Mouse (Mus musculus) embryonic facial prominence, embryonic 14.5 days (tissue): Measurements from ENCODE around the gene Serpina3c. TPM values are rescaled to one million over a fixed set of nuclear protein-coding genes. Genes with fewer than 3 reads are reported as not detected.

Source experiments
- ATAC-seq: fragments of 200-750 bp; cut with Nextera tagmentation; 2 replicates; pipeline ENCODE4 v1.8.0; 2017; ENCODE audit warnings: low read depth, moderate number of reproducible peaks, moderate TSS enrichment
- DNase-seq: peaks from one replicate; pipeline ENCODE4 v3.0.0-alpha.2; 2015; ENCODE audit warnings: low spot score
- H3K27ac ChIP-seq: fragments of 300-500 bp; sonication (generic); replicated peaks from 2 replicates; pipeline ENCODE4 v1.5.1; 2014; ENCODE audit warnings: low read depth, mild to moderate bottlenecking, low read length, moderate library complexity
- H3K27me3 ChIP-seq: fragments of 300-500 bp; sonication (generic); replicated peaks from 2 replicates; pipeline ENCODE4 v1.6.1; 2014; ENCODE audit warnings: low read length; ENCODE audit not compliant: control insufficient read depth, insufficient read depth
- H3K36me3 ChIP-seq: fragments of 300-500 bp; sonication (generic); 2 replicates; pipeline ENCODE4 v1.6.1; 2014; ENCODE audit warnings: low read length, mixed read lengths; ENCODE audit not compliant: control insufficient read depth, insufficient read depth
- H3K4me1 ChIP-seq: fragments of 300-500 bp; sonication (generic); 2 replicates; pipeline ENCODE4 v1.6.1; 2014; ENCODE audit warnings: antibody characterized with exemption, low read length; ENCODE audit not compliant: control insufficient read depth, insufficient read depth
- H3K4me2 ChIP-seq: fragments of 300-500 bp; sonication (generic); 2 replicates; pipeline ENCODE4 v1.6.1; 2014; ENCODE audit warnings: low read depth, mild to moderate bottlenecking, low read length, moderate library complexity, mixed read lengths
- H3K4me3 ChIP-seq: fragments of 300-500 bp; sonication (generic); 2 replicates; pipeline ENCODE4 v1.5.1; 2014; ENCODE audit warnings: low read depth, mild to moderate bottlenecking, low read length
- H3K9ac ChIP-seq: fragments of 300-500 bp; sonication (generic); 2 replicates; pipeline ENCODE4 v1.6.1; 2014; ENCODE audit warnings: low read depth, mild to moderate bottlenecking, low read length, moderate library complexity, mixed read lengths
- H3K9me3 ChIP-seq: fragments of 300-500 bp; sonication (generic); 2 replicates; pipeline ENCODE4 v1.6.1; 2016; ENCODE audit warnings: low read length; ENCODE audit not compliant: control insufficient read depth
- WGBS: fragments of 180-500 bp; shearing (Covaris S2); extraction: QIAGEN DNeasy Blood & Tissue Kit; methylation state at CpG from one replicate; pipeline ENCODE4 v1.1.7; 2014; 5-methylcytosine and 5-hydroxymethylcytosine counted together
- polyA plus RNA-seq: library from polyadenylated mRNA; unstranded; fragments of >200 nt; fragmentation: Nextera tagmentation; extraction: Ambion mirVana; gene quantifications from 2 replicates; pipeline ENCODE4 v1.2.1, GENCODE M21; 2014

Serpina3c gene
- polyA plus RNA-seq, 1 experiment from 2014 or later: not detected

- Histone ChIP-seq H3K4me2 (no peak overlapping the region), H3K27me3 (no peaks in the 10 kb centered on the region), H3K36me3 (no peaks in the 10 kb centered on the region), H3K9me3 (no peaks in the 10 kb centered on the region), H3K9ac (no peak overlapping the region), H3K4me1 (no peaks in the 10 kb centered on the region), H3K27ac (no peak overlapping the region), H3K4me3 (no peak overlapping the region)
- ATAC-seq (no peak), DNase-seq (no peak)
- 83% methylated on average over 3 of the region's 3 CpGs for WGBS
Observed at GRCm38 (mm10) chr12:104153041-104153645, 527 bp downstream of the Serpina3c start.

GRCm38 (mm10) chr12:104151989-104152388 lies 1.7 kb downstream of the Serpina3c start:
- H3K9me3 ChIP-seq: no peaks in the 10 kb centered on the region
- ATAC-seq (no peak), DNase-seq (no peak)
- no peaks in the 10 kb centered on the region for H3K36me3 ChIP-seq
- H3K27me3 ChIP-seq: no peaks in the 10 kb centered on the region
- no peak overlapping the region for H3K4me3 ChIP-seq
- no peak overlapping the region for H3K9ac ChIP-seq
- no peak overlapping the region for H3K27ac ChIP-seq
- no peak overlapping the region for H3K4me2 ChIP-seq
- no peaks in the 10 kb centered on the region for H3K4me1 ChIP-seq
- WGBS: 70% methylated on average over 2 of the region's 2 CpGs

GRCm38 (mm10) chr12:104145571-104145970 lies 8.1 kb downstream of the Serpina3c start:
- DNase-seq: no peak
- H3K27ac ChIP-seq: no peak overlapping the region
- WGBS: 88% methylated on average over 2 of the region's 2 CpGs

GRCm38 (mm10) chr12:104143286-104143685 lies 10.4 kb downstream of the Serpina3c start:
- H3K27ac ChIP-seq: no peak overlapping the region
- H3K4me2 ChIP-seq: no peak overlapping the region
- no peaks in the 10 kb centered on the region for H3K9me3 ChIP-seq
- 75% methylated on average over 1 of the region's 1 CpGs for WGBS
- H3K4me1 ChIP-seq: no peaks in the 10 kb centered on the region
- H3K9ac ChIP-seq: no peak overlapping the region
- no peaks in the 10 kb centered on the region for H3K36me3 ChIP-seq
- no peak for ATAC-seq
- H3K4me3 ChIP-seq: no peak overlapping the region
- DNase-seq: no peak
- no peaks in the 10 kb centered on the region for H3K27me3 ChIP-seq

More at GRCm38 (mm10) chr12:104145571-104145970, 8.1 kb downstream of the Serpina3c start:
- no peak overlapping the region for H3K9ac ChIP-seq
- H3K27me3 ChIP-seq: no peaks in the 10 kb centered on the region
- no peak overlapping the region for H3K4me2 ChIP-seq
- H3K4me1 ChIP-seq: no peaks in the 10 kb centered on the region
- no peak overlapping the region for H3K4me3 ChIP-seq
- ATAC-seq: no peak
- no peaks in the 10 kb centered on the region for H3K9me3 ChIP-seq
- no peaks in the 10 kb centered on the region for H3K36me3 ChIP-seq

GRCm38 (mm10) chr12:104142427-104142826 lies 11.2 kb downstream of the Serpina3c start:
- H3K9ac ChIP-seq: no peak overlapping the region
- no peaks in the 10 kb centered on the region for H3K27me3 ChIP-seq
- no peaks in the 10 kb centered on the region for H3K4me1 ChIP-seq
- no peak for ATAC-seq
- WGBS: 56% methylated on average over 1 of the region's 1 CpGs
- DNase-seq: no peak
- no peaks in the 10 kb centered on the region for H3K9me3 ChIP-seq
- no peak overlapping the region for H3K4me3 ChIP-seq
- H3K27ac ChIP-seq: no peak overlapping the region
- H3K36me3 ChIP-seq: no peaks in the 10 kb centered on the region
- H3K4me2 ChIP-seq: no peak overlapping the region

- Histone ChIP-seq H3K4me2 (no peak overlapping the region), H3K36me3 (no peaks in the 10 kb centered on the region), H3K27ac (no peak overlapping the region), H3K9me3 (no peaks in the 10 kb centered on the region), H3K27me3 (no peaks in the 10 kb centered on the region), H3K4me3 (no peak overlapping the region), H3K9ac (no peak overlapping the region), H3K4me1 (no peaks in the 10 kb centered on the region)
- 41% methylated on average over 1 of the region's 1 CpGs for WGBS
- DNase-seq (no peak), ATAC-seq (no peak)
Observed at GRCm38 (mm10) chr12:104141506-104141905, 12.2 kb downstream of the Serpina3c start.

- DNase-seq: no peak
- Histone ChIP-seq H3K36me3 (no peaks in the 10 kb centered on the region), H3K27ac (no peak overlapping the region), H3K9ac (no peak overlapping the region), H3K4me3 (no peak overlapping the region), H3K9me3 (no peaks in the 10 kb centered on the region), H3K4me1 (no peaks in the 10 kb centered on the region), H3K27me3 (no peaks in the 10 kb centered on the region), H3K4me2 (no peak overlapping the region)
- no peak for ATAC-seq
- 93% methylated on average over 4 of the region's 4 CpGs for WGBS
Observed at GRCm38 (mm10) chr12:104140543-104141103, 13.0 kb downstream of the Serpina3c start.

GRCm38 (mm10) chr12:104138216-104138615 lies 15.5 kb downstream of the Serpina3c start:
- H3K9me3 ChIP-seq: no peaks in the 10 kb centered on the region
- H3K36me3 ChIP-seq: no peaks in the 10 kb centered on the region
- 86% methylated on average over 2 of the region's 2 CpGs for WGBS
- DNase-seq (no peak), ATAC-seq (no peak)
- no peaks in the 10 kb centered on the region for H3K27me3 ChIP-seq
- H3K4me3 ChIP-seq: no peak overlapping the region
- H3K27ac ChIP-seq: no peak overlapping the region
- H3K4me2 ChIP-seq: no peak overlapping the region
- no peak overlapping the region for H3K9ac ChIP-seq
- no peaks in the 10 kb centered on the region for H3K4me1 ChIP-seq

GRCm38 (mm10) chr12:104131041-104131440 lies 22.6 kb downstream of the Serpina3c start:
- Histone ChIP-seq H3K27ac (no peak overlapping the region), H3K9me3 (no peaks in the 10 kb centered on the region), H3K9ac (no peak overlapping the region), H3K4me2 (no peak overlapping the region), H3K4me1 (no peaks in the 10 kb centered on the region), H3K4me3 (no peak overlapping the region), H3K27me3 (no peaks in the 10 kb centered on the region), H3K36me3 (no peaks in the 10 kb centered on the region)
- no peak for DNase-seq
- no peak for ATAC-seq
